Mouse (Mus musculus) heart, postnatal 4 days (tissue): ENCODE results near the gene Gm7694. TPM values are rescaled to one million over a fixed set of nuclear protein-coding genes. Genes with fewer than 3 reads are reported as not detected.

ENCODE experiments used
- DNase-seq: peaks from one replicate; pipeline ENCODE4 v3.0.0; 2021
- total RNA-seq, 2 experiments: library from RNA; stranded (reverse); gene quantifications; 2 replicates each; pipeline ENCODE4 v1.2.3; 2021

Gm7694 gene
- 1 to 10 TPM; 7.8 TPM for total RNA-seq

DNA sequence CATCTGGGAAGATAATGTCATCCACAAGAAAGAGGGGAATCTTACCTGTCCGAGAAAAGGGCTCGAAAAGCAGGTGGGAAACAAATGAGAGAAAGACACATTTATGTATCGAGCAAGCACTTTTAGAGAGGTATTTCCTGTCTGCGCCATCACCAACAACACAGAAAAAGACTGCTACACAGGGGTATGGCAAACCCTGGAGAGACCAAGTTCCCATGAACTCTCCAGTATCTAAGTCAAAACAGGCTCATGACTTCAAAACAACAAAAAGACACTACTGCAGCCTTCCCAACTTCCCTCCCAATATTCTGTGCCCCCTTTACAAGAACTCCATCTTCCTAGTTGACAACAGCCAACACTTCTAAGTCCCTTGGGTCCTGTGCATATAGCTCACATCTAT, at the start of gene Gm7694:
Gene Gm7694 (minus strand): TSS at position 101 of the 400 bp plus-strand sequence.
- DNase-seq, result no peak

- no peak for DNase-seq
Measured at GRCm38 (mm10) chr1:170353335-170353734, 47.2 kb upstream of the Gm7694 start.

GRCm38 (mm10) chr1:170351080-170351479, 44.9 kb upstream of the Gm7694 start:
- DNase-seq, result no peak

DNA sequence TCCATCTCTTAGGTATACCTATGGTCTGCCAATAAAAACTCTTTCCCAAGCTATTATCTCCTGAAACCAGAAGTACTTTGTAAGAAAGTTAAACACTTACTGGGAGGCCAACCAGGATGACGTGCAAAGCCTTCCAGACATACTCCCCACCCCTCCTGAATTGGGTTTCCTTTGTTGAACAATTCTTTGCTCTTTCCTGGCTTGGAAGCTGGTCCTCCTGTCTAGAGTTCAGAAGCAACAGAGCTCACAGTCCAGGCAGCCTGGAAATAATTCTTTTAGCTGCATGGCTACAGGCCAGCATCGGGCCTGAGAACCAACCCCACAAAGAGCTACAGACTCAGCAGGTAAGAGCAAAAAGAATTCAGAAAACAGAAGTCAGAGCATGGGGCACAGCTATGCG, 40.1 kb upstream of the Gm7694 start:
- DNase-seq, result no peak

GRCm38 (mm10) chr1:170343906-170344305, 37.8 kb upstream of the Gm7694 start:
- no peak for DNase-seq

- no peak for DNase-seq
Measured at GRCm38 (mm10) chr1:170343081-170343480, 36.9 kb upstream of the Gm7694 start.

DNA sequence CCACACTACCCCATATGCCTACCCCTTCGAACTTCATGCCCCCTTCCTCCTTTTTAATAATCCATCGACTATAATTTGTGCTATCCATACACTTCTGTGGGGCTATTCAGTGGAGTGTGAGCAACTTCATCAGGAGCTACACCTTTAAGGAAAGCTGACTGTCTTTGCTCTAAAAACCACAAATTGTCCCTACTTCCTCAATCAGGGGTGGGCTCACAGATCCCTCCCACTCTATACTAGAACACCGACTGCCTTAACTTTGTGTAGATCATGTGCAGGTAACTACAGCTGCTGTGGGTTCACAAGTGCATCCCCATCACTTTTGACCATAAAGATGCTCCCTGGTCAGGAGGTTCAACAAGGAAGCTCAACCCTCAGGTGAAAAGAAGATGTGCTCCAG, 33.8 kb upstream of the Gm7694 start:
- no peak for DNase-seq

DNA sequence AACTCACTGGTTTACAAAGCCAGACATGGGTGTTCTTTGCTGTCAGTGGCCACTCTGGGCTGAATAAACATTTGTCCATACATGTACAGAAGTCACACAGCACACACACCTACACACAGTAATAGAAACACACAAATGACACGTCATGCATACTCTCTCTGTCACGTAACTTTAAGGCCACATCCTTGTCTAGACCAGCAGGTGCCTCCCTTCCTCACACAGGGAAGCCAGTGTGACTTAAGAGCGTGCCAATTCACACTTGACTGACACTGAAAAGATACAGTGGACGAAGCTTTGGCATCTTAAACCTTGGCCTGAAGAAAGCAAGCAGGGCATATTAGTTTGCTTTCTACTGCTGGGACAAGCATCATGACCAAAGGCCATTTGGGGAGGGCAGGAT, 26.6 kb upstream of the Gm7694 start:
- no peak for DNase-seq

DNA sequence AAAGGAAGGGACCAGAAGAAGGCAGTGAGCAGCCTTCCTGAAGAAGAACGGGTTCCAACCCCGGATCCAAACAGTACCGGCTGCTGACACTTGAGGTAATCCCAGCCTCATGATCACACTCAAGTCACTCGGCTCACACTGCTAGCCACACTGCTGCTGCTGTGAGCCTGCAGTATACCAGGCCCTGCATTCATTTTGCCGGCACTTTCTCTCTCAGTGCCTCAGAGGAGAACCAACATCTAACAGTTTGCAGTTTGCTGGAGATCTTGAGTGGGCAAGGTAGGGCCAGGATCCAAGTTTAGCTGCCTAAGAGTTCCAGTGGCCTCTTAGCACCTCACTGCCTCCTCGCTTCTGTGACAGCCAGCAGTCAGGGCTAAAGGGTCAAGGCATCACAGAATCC, 25.8 kb upstream of the Gm7694 start:
- DNase-seq, result no peak

DNA sequence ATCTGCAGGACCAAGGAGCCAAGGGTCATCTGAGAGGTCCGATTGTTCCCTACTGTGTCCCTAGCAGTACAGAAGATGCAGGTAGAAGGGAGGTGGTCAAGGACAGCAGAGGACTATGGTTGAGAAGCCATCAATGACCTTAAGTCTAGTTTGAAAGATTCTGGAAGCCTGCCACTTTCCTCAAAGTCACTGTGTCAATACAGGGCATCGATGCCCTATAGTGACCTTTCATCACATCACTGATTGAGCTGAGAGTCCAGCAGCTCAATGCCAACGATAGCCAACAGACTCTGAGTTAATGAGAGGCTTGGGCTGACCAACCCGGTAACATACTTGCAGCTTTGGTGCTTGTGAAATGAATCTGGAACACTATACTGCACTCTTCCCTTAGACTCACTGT, 19.1 kb upstream of the Gm7694 start:
- DNase-seq, result no peak

DNA sequence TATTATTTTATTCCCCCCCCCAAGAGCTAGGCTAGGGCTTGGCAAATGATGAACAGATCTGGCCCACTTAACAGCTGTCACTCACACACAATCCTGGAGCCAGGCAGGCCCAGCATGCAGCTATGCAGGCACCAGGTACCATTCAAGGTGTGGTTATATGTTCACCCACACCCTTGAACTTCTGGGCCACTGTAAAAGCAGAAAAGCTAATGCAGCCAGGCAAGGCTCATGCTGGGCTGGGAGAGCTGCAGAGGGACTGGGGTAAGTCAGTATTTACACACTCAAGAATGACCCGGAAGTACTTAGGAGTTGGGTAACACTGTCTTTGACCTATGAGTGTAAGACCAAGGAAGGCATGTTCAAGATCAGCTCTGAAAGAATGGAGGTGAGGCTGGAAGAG, 18.2 kb upstream of the Gm7694 start:
- DNase-seq, result no peak

- no peak for DNase-seq
Measured at GRCm38 (mm10) chr1:170323001-170323400, 16.9 kb upstream of the Gm7694 start.

- DNase-seq, result no peak
Measured at GRCm38 (mm10) chr1:170322046-170322445, 15.9 kb upstream of the Gm7694 start.

- no peak for DNase-seq
Measured at GRCm38 (mm10) chr1:170311431-170311830, 5.3 kb upstream of the Gm7694 start.

DNA sequence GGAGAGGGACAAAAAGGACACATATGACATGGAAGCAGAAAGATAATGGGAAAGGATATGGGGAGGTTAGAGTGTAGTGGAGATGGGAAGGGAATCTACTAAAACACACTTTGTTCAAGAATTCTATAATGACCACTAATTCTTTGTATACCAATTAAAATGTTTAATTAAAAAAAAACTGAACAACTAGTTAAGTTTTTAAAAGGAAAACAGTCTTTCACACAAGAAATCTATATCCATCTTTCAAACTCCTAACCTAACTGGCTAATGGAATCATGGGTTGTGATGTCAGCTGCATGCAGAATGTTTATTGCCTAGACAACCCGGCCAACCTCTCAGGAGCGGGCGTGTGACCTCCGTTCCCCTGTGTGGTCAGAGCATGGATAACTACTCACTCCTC, 2.4 kb upstream of the Gm7694 start, which contains the start of gene Spata46:
Gene Spata46 (plus strand): TSS at position 301 of the 400 bp plus-strand sequence.
- no peak for DNase-seq

GRCm38 (mm10) chr1:170305002-170305401, 1.1 kb downstream of the Gm7694 start:
- DNase-seq, result no peak

DNA sequence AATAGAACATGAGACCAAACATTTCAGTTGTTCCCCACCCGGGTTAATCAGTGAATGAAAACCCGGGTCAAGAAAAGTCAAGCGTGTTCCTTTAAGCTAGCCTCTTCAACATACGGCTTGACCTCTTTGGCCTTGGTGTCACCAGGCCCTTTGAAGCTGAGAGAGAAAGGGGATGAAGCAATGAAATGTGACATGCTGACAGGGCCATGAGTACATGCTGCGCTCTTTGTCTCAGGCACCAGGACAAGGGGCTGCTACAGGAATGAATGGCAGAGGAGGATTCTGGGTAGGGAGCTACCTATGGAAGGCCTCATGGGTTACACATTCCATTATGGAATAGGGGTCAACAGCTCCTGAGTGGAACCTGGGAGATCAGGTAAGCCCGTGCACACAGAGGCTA, 3.0 kb downstream of the Gm7694 start:
- DNase-seq, result no peak

DNA sequence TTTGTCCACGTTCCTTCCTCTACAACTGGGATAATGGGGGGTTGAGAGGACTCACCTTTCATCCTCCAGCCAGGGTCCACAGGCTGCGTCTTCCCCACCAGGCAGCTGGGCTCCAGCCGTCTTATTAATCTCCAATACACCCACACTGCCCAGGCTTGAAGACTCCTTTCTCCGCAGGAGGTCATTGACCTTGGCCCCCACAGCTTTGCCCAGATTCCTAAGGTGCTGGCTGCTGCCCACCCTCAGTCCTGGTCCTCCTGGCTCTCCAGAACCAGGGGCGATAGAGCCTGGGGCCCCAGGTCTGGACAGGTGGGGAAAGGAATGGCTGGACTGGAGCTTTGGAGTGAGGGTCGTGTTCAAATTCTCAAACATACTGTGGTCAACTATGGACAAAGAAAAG, 3.7 kb downstream of the Gm7694 start:
- DNase-seq, result no peak

DNA sequence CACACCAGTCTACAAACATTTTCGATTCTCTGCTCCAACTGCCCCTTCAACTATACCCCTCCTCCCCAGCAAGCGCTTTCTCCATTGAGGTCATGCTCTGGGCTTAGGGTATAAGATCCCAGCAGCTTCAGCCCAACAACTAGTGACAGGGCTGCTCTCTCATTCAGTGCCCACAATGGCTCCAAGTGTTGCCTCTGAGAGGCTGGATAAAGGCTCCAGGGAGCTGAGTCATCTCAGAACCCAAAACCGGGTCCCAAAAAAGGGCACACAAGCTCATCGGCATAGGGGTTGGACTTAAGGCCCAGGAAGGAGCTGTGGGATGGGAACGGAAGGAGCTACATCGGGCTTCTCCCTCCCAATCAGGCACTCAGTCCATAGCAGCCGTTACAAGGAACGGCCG, 4.4 kb downstream of the Gm7694 start:
- DNase-seq, result no peak

- no peak for DNase-seq
Measured at GRCm38 (mm10) chr1:170299496-170299895, 6.6 kb downstream of the Gm7694 start.

GRCm38 (mm10) chr1:170294786-170295570, 11.2 kb downstream of the Gm7694 start:
- DNase-seq, result no peak

- no peak for DNase-seq
Measured at GRCm38 (mm10) chr1:170293257-170293656, 12.9 kb downstream of the Gm7694 start.

- peak; percentile 57 for DNase-seq
Measured at GRCm38 (mm10) chr1:170292239-170292951, 13.7 kb downstream of the Gm7694 start.
